In the genomic region with DNA sequence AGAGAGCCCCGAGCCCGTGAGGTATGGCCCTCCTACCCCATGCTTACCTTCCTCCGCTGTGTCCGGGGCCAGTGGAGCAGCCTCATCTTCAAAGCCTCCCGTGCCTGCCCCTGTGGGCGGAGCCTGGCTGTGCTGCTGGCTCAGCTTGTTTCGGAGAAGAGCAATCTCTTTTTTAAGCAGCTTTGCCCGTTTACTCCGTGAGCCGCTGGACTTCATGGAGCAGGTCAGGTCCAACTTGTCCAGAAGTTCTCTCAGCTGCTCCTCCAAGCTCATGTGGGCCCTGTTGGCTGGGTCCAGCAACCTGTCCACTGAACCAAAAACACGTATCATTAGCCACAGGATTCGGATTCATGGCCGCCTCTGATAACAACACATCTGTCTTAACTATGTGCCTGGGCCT, we compare ENCODE assay signal across 5 mouse cellular contexts. TPM values are rescaled to one million over a fixed set of nuclear protein-coding genes. Genes with fewer than 3 reads are reported as not detected.
A peak's percentile ranks its signal among the peaks of the same experiment; 100 is the strongest.
DNase-seq lines count a peak whose midpoint lies in the region; ATAC-seq and TF ChIP-seq lines count a peak whose summit lies in the region.
"Not testable (repeated sequence)": the region's sequence is repeated elsewhere in the genome, so short reads cannot be mapped to it uniquely, and the experiment has no call there.

No protein-coding gene starts in this region.

- in situ Hi-C loops in ES-E14 (cut with MboI; ENCODE audit: low sequenced_read_pairs in 2 of 2, unreplicated experiment in 2 of 2), result not testable (repeated sequence)

- H3K9ac ChIP-seq in ES-E14 (ENCODE audit: insufficient read depth, low read depth, low read length, poor library complexity, severe bottlenecking), result peak overlapping the region; percentile 79
- H3K9ac ChIP-seq in forebrain, embryonic 11.5 days (ENCODE audit: low read length), result not testable (repeated sequence)

- ATAC-seq in forebrain, embryonic 11.5 days (replicated peaks; ENCODE audit: low FRiP score), result not testable (repeated sequence)

- not testable (repeated sequence) for H3K27me3 ChIP-seq in E14TG2a.4 (ENCODE audit: insufficient read depth, low read length); forebrain, embryonic 11.5 days (ENCODE audit: control insufficient read depth, insufficient read depth, low read length)

- H3K4me1 ChIP-seq in E14TG2a.4 (replicated peaks; ENCODE audit: low read depth, low read length) (peaks cover 85% of the 10 kb centered on the region), ES-E14 (ENCODE audit: control insufficient read depth in 2 of 2, insufficient read depth in 2 of 2, low read length in 2 of 2, poor library complexity in 1 of 2) (peaks cover 12 to 26% of the 10 kb centered on the region in 2 experiments)
- H3K4me1 ChIP-seq in forebrain, embryonic 11.5 days (replicated peaks; ENCODE audit: control insufficient read depth, insufficient read depth, low read length), result not testable (repeated sequence)

- peak overlapping the region; percentile 97 for H3K27ac ChIP-seq in ES-E14 (ENCODE audit: insufficient read depth, low read depth, low read length, poor library complexity, severe bottlenecking)
- not testable (repeated sequence) for H3K27ac ChIP-seq in forebrain, embryonic 11.5 days (ENCODE audit: low read depth, low read length)

- DNase-seq in ES-E14 (ENCODE audit: low read depth, low spot score), result not testable (repeated sequence)
- DNase-seq in forebrain, embryonic 11.5 days (ENCODE audit: low spot score), result peak; percentile 47
- peak; percentile 30 for DNase-seq in kidney, adult 11 months
- DNase-seq in kidney, adult 9 months, result peak; percentile 31

- WGBS in forebrain, embryonic 11.5 days, result 82% methylated on average over 13 of the region's 13 CpGs

- H3K36me3 ChIP-seq in E14TG2a.4 (ENCODE audit: insufficient read depth, low read length) (peaks cover 81% of the 10 kb centered on the region), ES-E14 (ENCODE audit: control insufficient read depth, insufficient read depth, low read length, poor library complexity, severe bottlenecking) (peaks cover 47% of the 10 kb centered on the region)
- H3K36me3 ChIP-seq in forebrain, embryonic 11.5 days (ENCODE audit: control insufficient read depth, insufficient read depth, low read length), result peaks cover 34% of the 10 kb centered on the region

- not testable (repeated sequence) for H3K4me2 ChIP-seq in forebrain, embryonic 11.5 days (ENCODE audit: low read depth, low read length, severe bottlenecking)

- H3K4me3 ChIP-seq in E14TG2a.4 (replicated peaks; ENCODE audit: low read length), result peak overlapping the region; percentile 81
- H3K4me3 ChIP-seq in ES-E14 (ENCODE audit: insufficient read depth in 1 of 2, low read depth in 1 of 2, low read length in 2 of 2, poor library complexity in 1 of 2, severe bottlenecking in 1 of 2), result peak overlapping the region; percentile 52
- H3K4me3 ChIP-seq in forebrain, embryonic 11.5 days (ENCODE audit: low read depth, low read length), result not testable (repeated sequence)

- TF ChIP-seq CTCF in E14TG2a.4 (conservative IDR thresholded peaks at IDR 0.05; ENCODE audit: low read length), result not testable (repeated sequence)

- H3K9me3 ChIP-seq in E14TG2a.4 (ENCODE audit: low read length); ES-E14 (ENCODE audit: control insufficient read depth, insufficient read depth, low read depth, low read length); forebrain, embryonic 11.5 days (ENCODE audit: control insufficient read depth, low read length): not testable (repeated sequence)

TF ChIP-seq in ES-E14, 5 proteins besides CTCF, POLR2A, EP300 and RAD21:
- peak; percentile 61; the same call in 1 of the 2 replicates for TF ChIP-seq MAFK (IDR thresholded peaks at IDR 0.05; ENCODE audit: insufficient read depth, low read depth, low read length)

RNA-seq across cellular contexts. Expression of a gene that starts 27.0 kb away (rescaled TPM):
- total RNA-seq in ES-E14 (2012; rRNA removed), result 52.0 and 54.2 TPM in 2 replicates
- 29.0 TPM in 2 replicates for polyA plus RNA-seq in forebrain, embryonic 11.5 days (2014; fragmentation: Nextera tagmentation; extraction: Ambion mirVana)

RNA-seq across cellular contexts. Expression of a gene that starts 44.5 kb away (rescaled TPM):
- 32.9 and 43.6 TPM in 2 replicates for total RNA-seq in ES-E14 (2012; rRNA removed)
- 43.6 and 47.2 TPM in 2 replicates for polyA plus RNA-seq in forebrain, embryonic 11.5 days (2014; fragmentation: Nextera tagmentation; extraction: Ambion mirVana)
